ENCODE assay signal across 26 mouse cellular contexts in genomic region chr2:63518534-63518933, GRCm38 (mm10).
"Had no signal": no experiment of that assay in that cellular context is flagged by ENCODE, and none has a peak within 500 bp of the region (broad histone marks: within the 10 kb centered on the region; RNA-seq: fewer than 3 reads in every experiment).

No protein-coding gene starts in this region.

- H3K4me1 ChIP-seq: heart, embryonic 13.5 days; heart, embryonic 15.5 days; hindbrain, embryonic 12.5 days; kidney, embryonic 15.5 days; limb, embryonic 13.5 days; limb, embryonic 15.5 days; liver, embryonic 12.5 days had no signal

- H3K27ac ChIP-seq: heart, adult 2 months; heart, embryonic 13.5 days; heart, embryonic 15.5 days; hindbrain, embryonic 12.5 days; hindbrain, embryonic 14.5 days; kidney, embryonic 15.5 days; kidney, postnatal 0 days; limb, embryonic 13.5 days; limb, embryonic 15.5 days; liver, embryonic 12.5 days had no signal

- H3K9ac ChIP-seq: heart, embryonic 13.5 days; heart, embryonic 15.5 days; hindbrain, embryonic 12.5 days; hindbrain, embryonic 14.5 days; kidney, embryonic 15.5 days; limb, embryonic 13.5 days; limb, embryonic 15.5 days; liver, embryonic 12.5 days had no signal

- H3K4me2 ChIP-seq: heart, embryonic 11.5 days; heart, embryonic 13.5 days; heart, embryonic 15.5 days; hindbrain, embryonic 12.5 days; hindbrain, embryonic 14.5 days; kidney, embryonic 15.5 days; limb, embryonic 13.5 days; limb, embryonic 15.5 days; liver, embryonic 12.5 days had no signal

- DNase-seq: gastrocnemius, postnatal 14 days; gastrocnemius, postnatal 36 days; heart, adult 11 months; heart, adult 2 months; heart, postnatal 14 days; heart, postnatal 36 days; kidney, adult 11 months; kidney, adult 2 months; kidney, adult 9 months; kidney, postnatal 14 days; kidney, postnatal 36 days; layer of hippocampus, adult 9-11 months; layer of hippocampus, postnatal 36 days; left cerebral cortex, postnatal 4 days had no signal

- H3K36me3 ChIP-seq: heart, embryonic 13.5 days; heart, embryonic 15.5 days; hindbrain, embryonic 12.5 days; kidney, embryonic 15.5 days; limb, embryonic 13.5 days; limb, embryonic 15.5 days; liver, embryonic 12.5 days had no signal

- ATAC-seq: hindbrain, embryonic 16.5 days; intestine, embryonic 16.5 days; liver, embryonic 12.5 days had no signal

- H3K4me3 ChIP-seq: heart, adult 2 months; heart, embryonic 13.5 days; heart, embryonic 15.5 days; hindbrain, embryonic 12.5 days; kidney, embryonic 15.5 days; limb, embryonic 13.5 days; limb, embryonic 15.5 days; liver, embryonic 12.5 days had no signal

- H3K27me3 ChIP-seq: heart, embryonic 13.5 days; heart, embryonic 15.5 days; hindbrain, embryonic 12.5 days; kidney, embryonic 15.5 days; limb, embryonic 13.5 days; limb, embryonic 15.5 days; liver, embryonic 12.5 days had no signal

- H3K9me3 ChIP-seq: heart, embryonic 13.5 days; heart, embryonic 15.5 days; hindbrain, embryonic 12.5 days; kidney, embryonic 15.5 days; limb, embryonic 13.5 days; limb, embryonic 15.5 days; liver, embryonic 12.5 days had no signal
